Mouse (Mus musculus): ENCODE measurements around the gene 4930435E12Rik.
A peak's percentile ranks its signal among the peaks of the same experiment; 100 is the strongest.
"Not testable (repeated sequence)": the region's sequence is repeated elsewhere in the genome, so short reads cannot be mapped to it uniquely, and the experiment has no call there.

Gene 4930435E12Rik

GRCm38 (mm10) chr16:38828649-38829048 lies at the start of gene 4930435E12Rik:
Gene 4930435E12Rik (minus strand): TSS chr16:38828749.
- no peak for DNase-seq (ENCODE audit: low read depth, low spot score)

GRCm38 (mm10) chr16:38874481-38874880 lies 45.9 kb upstream of the 4930435E12Rik start:
- no peak for DNase-seq (ENCODE audit: low read depth, low spot score)

- no peak for DNase-seq (ENCODE audit: low read depth, low spot score)
Observed at GRCm38 (mm10) chr16:38873231-38873630, 44.7 kb upstream of the 4930435E12Rik start.

- no peak for DNase-seq (ENCODE audit: low read depth, low spot score)
Observed at GRCm38 (mm10) chr16:38864358-38864757, 35.8 kb upstream of the 4930435E12Rik start.

- no peak for DNase-seq (ENCODE audit: low read depth, low spot score)
Observed at GRCm38 (mm10) chr16:38860548-38860947, 32.0 kb upstream of the 4930435E12Rik start.

GRCm38 (mm10) chr16:38858120-38858749 lies 29.7 kb upstream of the 4930435E12Rik start:
- DNase-seq (ENCODE audit: low read depth, low spot score), result peak; percentile 45

- peak; percentile 49 for DNase-seq (ENCODE audit: low read depth, low spot score)
Observed at GRCm38 (mm10) chr16:38812521-38812920, 16.0 kb downstream of the 4930435E12Rik start.

- DNase-seq (ENCODE audit: low read depth, low spot score), result no peak
Observed at GRCm38 (mm10) chr16:38810196-38810595, 18.4 kb downstream of the 4930435E12Rik start.

- not testable (repeated sequence) for DNase-seq (ENCODE audit: low read depth, low spot score)
Observed at GRCm38 (mm10) chr16:38807796-38808195, 20.8 kb downstream of the 4930435E12Rik start.

GRCm38 (mm10) chr16:38800091-38800490 lies 28.5 kb downstream of the 4930435E12Rik start, which contains the start of gene Upk1b:
Gene Upk1b (minus strand): TSS chr16:38800328.
- no peak for DNase-seq (ENCODE audit: low read depth, low spot score)

GRCm38 (mm10) chr16:38798957-38799450 lies 29.5 kb downstream of the 4930435E12Rik start:
- no peak for DNase-seq (ENCODE audit: low read depth, low spot score)

GRCm38 (mm10) chr16:38793120-38793519 lies 35.4 kb downstream of the 4930435E12Rik start:
- DNase-seq (ENCODE audit: low read depth, low spot score), result no peak

- no peak for DNase-seq (ENCODE audit: low read depth, low spot score)
Observed at GRCm38 (mm10) chr16:38789966-38790365, 38.6 kb downstream of the 4930435E12Rik start.

GRCm38 (mm10) chr16:38789016-38789415 lies 39.5 kb downstream of the 4930435E12Rik start:
- no peak for DNase-seq (ENCODE audit: low read depth, low spot score)

GRCm38 (mm10) chr16:38785301-38785700 lies 43.2 kb downstream of the 4930435E12Rik start:
- no peak for DNase-seq (ENCODE audit: low read depth, low spot score)

GRCm38 (mm10) chr16:38782524-38783067 lies 46.0 kb downstream of the 4930435E12Rik start:
- no peak for DNase-seq (ENCODE audit: low read depth, low spot score)

GRCm38 (mm10) chr16:38781946-38782345 lies 46.6 kb downstream of the 4930435E12Rik start:
- DNase-seq (ENCODE audit: low read depth, low spot score), result no peak

- DNase-seq (ENCODE audit: low read depth, low spot score), result no peak
Observed at GRCm38 (mm10) chr16:38780960-38781572, 47.5 kb downstream of the 4930435E12Rik start.

- DNase-seq (ENCODE audit: low read depth, low spot score), result no peak
Observed at GRCm38 (mm10) chr16:38776342-38776741, 52.2 kb downstream of the 4930435E12Rik start.

GRCm38 (mm10) chr16:38774964-38775746 lies 53.4 kb downstream of the 4930435E12Rik start:
- DNase-seq (ENCODE audit: low read depth, low spot score), result no peak

- no peak for DNase-seq (ENCODE audit: low read depth, low spot score)
Observed at GRCm38 (mm10) chr16:38772906-38773496, 55.5 kb downstream of the 4930435E12Rik start.

All from retina, postnatal 7 days (tissue).